Mouse (Mus musculus) liver (tissue): ENCODE measurements around the gene Smap1.

Experiments
- DNase-seq: peaks from one replicate; pipeline ENCODE4 v3.0.0-alpha.2; 2020; ENCODE audit warnings: mixed read lengths

Gene Smap1

DNA sequence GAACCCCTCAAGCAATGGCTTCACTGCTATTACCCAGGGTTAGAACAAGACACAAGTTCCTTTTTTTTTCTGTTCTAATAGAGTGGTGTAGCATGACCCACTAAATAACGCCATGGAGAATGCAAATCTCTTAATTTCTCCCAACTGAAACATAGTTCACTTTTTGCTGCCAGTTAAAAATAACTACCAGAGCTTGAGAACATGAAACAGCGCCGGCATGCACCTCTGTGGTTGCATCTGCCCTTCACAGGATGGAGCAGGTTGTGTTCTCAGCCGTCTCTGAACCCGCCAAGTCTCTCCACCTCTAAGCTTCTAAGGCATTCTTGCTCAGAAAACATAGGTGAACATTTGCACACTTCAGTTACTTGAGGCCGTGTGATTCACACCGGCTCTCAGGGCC is 87.9 kb downstream of the Smap1 start:
- no peak for DNase-seq

DNA sequence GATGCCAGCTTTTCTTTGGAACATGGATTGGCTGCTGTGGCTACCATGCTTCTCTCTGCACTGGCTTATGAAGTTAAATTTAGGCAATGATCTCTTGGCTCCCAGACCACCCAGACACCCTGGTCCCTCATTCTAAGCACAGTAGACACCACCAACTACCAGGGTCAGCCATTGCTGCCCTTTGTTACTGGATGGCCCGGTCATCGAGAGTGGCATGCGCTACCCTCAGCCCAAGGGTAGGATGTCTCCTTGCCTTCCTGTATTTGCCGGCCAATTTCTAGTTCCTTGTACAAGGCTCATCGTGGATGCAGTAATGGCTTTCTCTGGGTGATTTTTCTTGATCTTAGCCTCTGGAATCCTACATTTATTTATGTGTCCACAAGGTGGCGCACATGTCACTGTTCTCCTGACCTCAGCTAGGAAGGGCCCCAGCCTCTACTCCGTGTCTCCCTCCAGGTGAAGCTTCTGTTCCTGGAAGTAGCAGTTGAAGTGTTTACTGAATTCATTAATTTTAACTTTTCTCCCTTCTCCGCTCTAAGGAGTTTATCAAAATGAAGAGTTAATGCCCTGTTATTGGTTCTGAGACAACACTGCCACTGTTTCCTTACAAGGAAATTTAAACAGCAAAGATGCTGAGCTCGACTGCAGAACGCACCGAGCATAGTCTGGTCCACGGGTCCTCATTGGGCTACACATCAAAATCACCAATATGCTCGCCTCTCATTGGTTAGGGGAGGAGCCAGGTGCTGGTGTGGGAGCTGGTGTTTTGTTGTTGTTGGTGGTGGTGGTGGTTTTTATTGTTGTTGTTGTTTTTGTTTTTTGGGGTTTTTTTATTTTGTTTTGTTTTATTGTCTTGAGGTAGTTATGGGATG is 95.0 kb downstream of the Smap1 start:
- DNase-seq: peak; percentile 42

DNA sequence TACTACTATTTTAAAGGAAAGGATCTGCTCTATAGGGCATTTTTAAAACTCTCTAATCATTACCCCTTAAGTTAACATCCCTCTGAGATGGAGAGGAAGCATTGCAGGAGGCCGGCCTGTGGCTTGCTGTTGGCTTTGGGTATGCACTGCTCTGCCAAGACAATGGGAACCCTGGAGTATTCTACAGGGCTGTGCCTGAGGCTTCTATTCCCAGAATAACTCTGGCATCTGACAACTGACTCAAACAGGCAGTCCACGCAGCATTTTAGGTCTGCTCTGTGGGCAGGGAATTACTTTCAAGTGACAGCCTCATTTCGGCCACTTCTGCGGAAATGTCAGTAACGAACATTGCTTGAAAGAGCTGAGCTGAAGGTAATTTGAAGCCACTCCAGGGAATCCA is 100.5 kb downstream of the Smap1 start:
- DNase-seq: no peak

DNA sequence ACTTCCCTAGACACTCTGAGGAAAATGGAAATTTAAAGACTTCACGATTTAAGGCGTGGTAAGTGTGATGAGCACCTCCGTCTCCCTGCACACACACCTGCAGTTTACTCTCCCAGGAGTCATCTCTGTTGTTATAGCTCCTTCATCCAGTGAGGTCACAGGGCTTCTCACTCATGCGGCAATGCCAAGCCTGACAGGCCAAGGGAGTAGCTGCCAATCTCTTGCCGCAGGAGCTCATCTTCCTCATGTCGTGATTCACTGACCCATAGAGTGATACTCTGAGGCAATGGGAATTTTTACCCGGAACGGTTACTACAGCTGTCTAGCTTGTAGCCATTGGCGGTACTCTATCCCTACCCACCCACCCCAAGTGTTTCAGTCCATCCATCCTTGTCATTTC is 123.8 kb downstream of the Smap1 start:
- DNase-seq: no peak
